Mouse (Mus musculus) cerebellum, adult 2 months (tissue): ENCODE measurements at regions not wholly inside any gene's neighbourhood (a gene's known extent, or its start where the extent isn't known, plus 50 kb on each side); places are given as distances from the start of the nearest gene placed in this dataset.

ENCODE experiments used
- CTCF ChIP-seq: fragments of 200-500 bp; IDR thresholded peaks from 2 replicates; pipeline ENCODE4 v1.5.1; 2011; ENCODE audit warnings: low read depth, mild to moderate bottlenecking, control low read depth, low read length, moderate library complexity, borderline replicate concordance; ENCODE audit not compliant: insufficient read depth
- POLR2A ChIP-seq: fragments of 200-500 bp; IDR thresholded peaks from 2 replicates; pipeline ENCODE4 v1.6.1; 2011; ENCODE audit warnings: low read length, control low read depth, borderline replicate concordance; ENCODE audit not compliant: insufficient read depth

DNA sequence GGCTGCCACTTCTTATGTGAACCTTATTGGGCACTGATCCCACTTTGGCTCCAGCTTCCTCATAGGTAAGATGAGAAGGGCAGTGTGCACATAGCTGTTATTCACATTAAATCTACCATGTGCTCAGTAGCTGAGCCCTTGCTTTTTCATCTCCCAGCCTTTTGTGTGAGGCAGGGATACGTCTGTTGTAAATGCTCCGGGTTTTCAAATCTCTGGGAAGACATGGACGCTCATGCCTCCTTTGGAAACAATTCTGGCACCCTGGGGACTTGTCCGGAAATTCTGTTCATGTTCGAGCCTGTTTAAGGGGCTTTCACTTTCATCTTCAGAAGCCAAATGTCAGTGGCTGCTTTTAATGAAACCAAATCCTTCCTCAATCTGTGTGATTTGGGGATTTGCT is 312.7 kb downstream of the Bcl11a start:
- TF ChIP-seq CTCF: no peak
- no peak for TF ChIP-seq POLR2A
